Mouse (Mus musculus) liver, postnatal 0 days (tissue): ENCODE measurements around the gene Eif4g3.

Experiments
- CTCF ChIP-seq: sonication (generic); IDR thresholded peaks from 2 replicates; pipeline ENCODE4 v1.5.1; 2016; ENCODE audit warnings: antibody characterized with exemption, low read depth
- EP300 ChIP-seq: IDR thresholded peaks from 2 replicates; pipeline ENCODE4 v1.6.1; 2016; ENCODE audit warnings: antibody characterized with exemption, low read depth, mild to moderate bottlenecking

DNA sequence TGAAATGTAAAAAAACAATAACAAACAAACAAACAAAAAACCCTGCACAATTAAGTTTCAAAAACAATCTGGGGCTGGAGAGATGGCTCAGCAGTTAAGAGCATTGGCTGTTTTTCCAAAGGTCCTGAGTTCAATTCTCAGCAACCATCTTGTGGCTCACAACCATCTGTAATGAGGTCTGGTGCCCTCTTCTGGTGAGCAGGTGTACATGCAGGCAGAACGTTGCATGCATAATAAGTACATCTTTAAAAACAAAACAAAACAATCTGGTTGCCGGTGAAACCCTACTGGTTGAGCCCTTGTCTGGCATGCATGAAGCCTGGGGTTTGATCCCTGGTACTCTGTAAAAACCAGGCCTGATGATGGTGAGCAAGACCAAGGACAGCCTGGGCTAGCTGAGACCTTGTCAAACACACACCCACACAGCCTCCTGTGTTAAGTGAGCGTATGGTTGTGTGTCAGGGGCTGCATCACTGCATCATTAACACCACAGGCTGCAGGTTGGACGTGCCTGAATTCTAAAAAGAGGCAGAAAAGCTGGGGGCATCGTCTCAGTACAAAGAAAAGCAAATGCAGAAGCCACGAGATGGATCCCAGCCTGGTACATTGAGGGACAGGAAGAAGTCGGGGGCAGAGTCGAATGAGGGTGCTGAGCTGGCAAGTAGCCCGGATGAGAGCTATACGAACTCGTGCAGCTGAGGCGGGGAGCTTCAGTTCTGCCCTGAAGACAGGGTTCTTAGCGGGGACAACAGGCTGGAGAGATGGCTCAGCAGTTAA, 32.7 kb upstream of the Eif4g3 start:
- TF ChIP-seq EP300: no peak
- TF ChIP-seq CTCF: peak; percentile 67
